Mouse (Mus musculus): ENCODE measurements around the gene Sp1. TPM values are rescaled to one million over a fixed set of nuclear protein-coding genes. Genes with fewer than 3 reads are reported as not detected.

The Sp1 gene
- polyA plus RNA-seq, 1 experiment from 2014 or later = 4.7 TPM

DNA sequence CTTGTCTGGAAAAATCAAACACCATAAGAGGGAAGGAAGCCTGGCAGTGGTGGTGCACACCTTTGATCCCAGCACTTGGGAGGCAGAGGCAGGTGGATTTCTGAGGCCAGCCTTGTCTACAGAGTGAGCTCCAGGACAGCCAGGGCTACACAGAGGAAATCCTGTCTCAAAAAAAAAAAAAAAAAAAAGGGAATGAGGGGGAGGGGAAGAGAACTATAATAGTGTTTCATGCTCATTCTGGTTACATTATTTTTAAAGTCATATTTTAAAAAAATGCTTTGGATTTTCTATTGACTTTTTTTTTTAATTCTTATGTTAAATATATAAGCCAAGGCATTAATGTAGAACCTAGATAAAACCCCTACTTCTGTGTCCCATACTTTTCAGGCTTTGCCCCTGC lies 7.7 kb downstream of the Sp1 start:
- H3K27me3 ChIP-seq (ENCODE audit: control insufficient read depth, insufficient read depth, low read length) = no peaks in the 10 kb centered on the region
- no peaks in the 10 kb centered on the region for H3K9me3 ChIP-seq (ENCODE audit: control insufficient read depth, low read length)
- 0 out of 2 replicates have a peak, but pooled peaks cover 3% of the 10 kb centered on the region for H3K4me1 ChIP-seq (replicated peaks; ENCODE audit: control insufficient read depth, insufficient read depth)
- no peak overlapping the region for H3K4me2 ChIP-seq (replicated peaks; ENCODE audit: low read depth)
- H3K27ac ChIP-seq (replicated peaks) = no peak overlapping the region
- H3K9ac ChIP-seq (ENCODE audit: low read length) = no peak overlapping the region
- no peak for TF ChIP-seq CTCF (IDR thresholded peaks at IDR 0.05; ENCODE audit: low read depth)
- TF ChIP-seq EP300 (optimal IDR thresholded peaks at IDR 0.05) = no peak
- H3K4me3 ChIP-seq (ENCODE audit: low read depth, low read length) = no peak overlapping the region
- no peak for DNase-seq (ENCODE audit: low spot score)
- peaks cover 15% of the 10 kb centered on the region for H3K36me3 ChIP-seq (ENCODE audit: control insufficient read depth, insufficient read depth, low read length)
- no peak for ATAC-seq (ENCODE audit: low FRiP score, low TSS enrichment)

DNA sequence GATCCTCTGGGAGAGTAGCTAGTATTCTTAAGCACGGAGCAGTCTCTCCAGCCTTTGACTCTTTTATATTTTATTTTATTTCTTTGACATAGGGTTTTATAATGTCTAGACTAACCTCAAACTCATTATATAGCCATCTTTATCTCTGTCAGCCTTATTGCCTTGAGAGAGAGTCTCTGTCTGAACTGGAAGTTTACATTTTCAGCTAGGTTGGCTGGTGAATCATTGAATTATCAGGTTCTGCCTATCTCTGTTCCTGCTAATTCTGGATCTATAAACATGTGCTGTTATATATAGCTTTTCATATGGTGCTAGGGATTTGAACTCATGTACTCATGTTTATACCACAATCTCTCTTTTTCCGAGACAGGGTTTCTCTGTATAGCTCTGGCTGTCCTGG lies 11.6 kb downstream of the Sp1 start:
- no peaks in the 10 kb centered on the region for H3K9me3 ChIP-seq (ENCODE audit: control insufficient read depth, low read length)
- H3K4me3 ChIP-seq (ENCODE audit: low read depth, low read length) = no peak overlapping the region
- no peak for ATAC-seq (ENCODE audit: low FRiP score, low TSS enrichment)
- no peak overlapping the region for H3K4me2 ChIP-seq (replicated peaks; ENCODE audit: low read depth)
- TF ChIP-seq CTCF (IDR thresholded peaks at IDR 0.05; ENCODE audit: low read depth) (no peak), EP300 (optimal IDR thresholded peaks at IDR 0.05) (no peak)
- 83% methylated on average over 2 of the region's 2 CpGs for WGBS
- H3K36me3 ChIP-seq (ENCODE audit: control insufficient read depth, insufficient read depth, low read length) = no peaks in the 10 kb centered on the region
- H3K27me3 ChIP-seq (ENCODE audit: control insufficient read depth, insufficient read depth, low read length) = no peaks in the 10 kb centered on the region
- H3K27ac ChIP-seq (replicated peaks) = no peak overlapping the region
- no peak for DNase-seq (ENCODE audit: low spot score)
- H3K4me1 ChIP-seq (replicated peaks; ENCODE audit: control insufficient read depth, insufficient read depth) = no peaks in the 10 kb centered on the region
- no peak overlapping the region for H3K9ac ChIP-seq (ENCODE audit: low read length)

DNA sequence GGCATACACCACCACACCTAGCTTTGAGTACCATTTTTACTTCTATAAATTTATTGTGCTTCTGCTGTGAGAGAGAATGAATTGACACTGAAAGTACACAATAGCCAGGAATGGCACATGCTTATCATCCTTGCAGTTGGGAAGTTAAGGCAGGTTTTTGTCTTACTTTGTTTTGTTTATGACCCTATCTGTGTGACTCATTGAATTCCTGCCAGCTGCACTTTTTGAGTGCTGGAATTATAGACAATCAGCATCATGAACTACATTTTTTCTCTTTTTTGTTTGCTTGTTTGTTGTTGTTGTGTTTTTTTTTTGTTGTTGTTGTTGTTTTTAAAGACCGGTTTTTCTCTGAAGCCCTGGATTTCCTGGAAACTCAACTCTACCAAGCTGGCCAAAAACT lies 15.0 kb downstream of the Sp1 start:
- DNase-seq (ENCODE audit: low spot score) (no peak), ATAC-seq (ENCODE audit: low FRiP score, low TSS enrichment) (no peak)
- Histone ChIP-seq H3K4me2 (replicated peaks; ENCODE audit: low read depth) (no peak overlapping the region), H3K27ac (replicated peaks) (no peak overlapping the region), H3K9me3 (ENCODE audit: control insufficient read depth, low read length) (no peaks in the 10 kb centered on the region), H3K36me3 (ENCODE audit: control insufficient read depth, insufficient read depth, low read length) (no peaks in the 10 kb centered on the region), H3K9ac (ENCODE audit: low read length) (no peak overlapping the region), H3K4me1 (replicated peaks; ENCODE audit: control insufficient read depth, insufficient read depth) (no peaks in the 10 kb centered on the region), H3K4me3 (ENCODE audit: low read depth, low read length) (no peak overlapping the region), H3K27me3 (ENCODE audit: control insufficient read depth, insufficient read depth, low read length) (no peaks in the 10 kb centered on the region)
- TF ChIP-seq EP300 (optimal IDR thresholded peaks at IDR 0.05) = no peak
- TF ChIP-seq CTCF (IDR thresholded peaks at IDR 0.05; ENCODE audit: low read depth) = no peak
- WGBS = 40% methylated on average over 1 of the region's 1 CpGs

DNA sequence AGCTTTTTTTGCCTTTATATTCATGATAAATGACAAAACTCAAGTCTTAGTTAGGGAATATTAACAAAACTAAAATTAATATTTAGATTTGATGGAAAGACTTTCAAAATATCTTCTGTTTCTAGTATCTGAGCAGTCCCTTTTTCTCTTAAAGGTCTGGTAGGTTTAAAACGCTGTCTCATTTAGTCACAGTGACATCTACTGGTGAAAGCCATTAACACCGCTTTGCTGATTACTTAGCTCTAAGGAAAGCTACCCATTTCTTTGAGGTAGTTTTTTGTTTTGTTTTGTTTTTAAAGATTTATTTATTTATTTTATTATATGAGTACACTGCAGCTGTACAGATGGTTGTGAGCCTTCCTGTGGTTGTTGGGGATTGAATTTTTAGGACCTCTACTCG lies 15.5 kb downstream of the Sp1 start:
- no peaks in the 10 kb centered on the region for H3K36me3 ChIP-seq (ENCODE audit: control insufficient read depth, insufficient read depth, low read length)
- 55% methylated on average over 3 of the region's 3 CpGs for WGBS
- ATAC-seq (ENCODE audit: low FRiP score, low TSS enrichment) (0 out of 2 replicates have a peak, but pooled peaks have one; percentile 56), DNase-seq (ENCODE audit: low spot score) (no peak)
- H3K4me2 ChIP-seq (replicated peaks; ENCODE audit: low read depth) = no peak overlapping the region
- no peak overlapping the region for H3K9ac ChIP-seq (ENCODE audit: low read length)
- no peak overlapping the region for H3K27ac ChIP-seq (replicated peaks)
- H3K9me3 ChIP-seq (ENCODE audit: control insufficient read depth, low read length) = no peaks in the 10 kb centered on the region
- H3K4me3 ChIP-seq (ENCODE audit: low read depth, low read length) = no peak overlapping the region
- H3K27me3 ChIP-seq (ENCODE audit: control insufficient read depth, insufficient read depth, low read length) = no peaks in the 10 kb centered on the region
- H3K4me1 ChIP-seq (replicated peaks; ENCODE audit: control insufficient read depth, insufficient read depth) = no peaks in the 10 kb centered on the region
- no peak for TF ChIP-seq EP300 (optimal IDR thresholded peaks at IDR 0.05)
- peak; percentile 83 for TF ChIP-seq CTCF (IDR thresholded peaks at IDR 0.05; ENCODE audit: low read depth)

DNA sequence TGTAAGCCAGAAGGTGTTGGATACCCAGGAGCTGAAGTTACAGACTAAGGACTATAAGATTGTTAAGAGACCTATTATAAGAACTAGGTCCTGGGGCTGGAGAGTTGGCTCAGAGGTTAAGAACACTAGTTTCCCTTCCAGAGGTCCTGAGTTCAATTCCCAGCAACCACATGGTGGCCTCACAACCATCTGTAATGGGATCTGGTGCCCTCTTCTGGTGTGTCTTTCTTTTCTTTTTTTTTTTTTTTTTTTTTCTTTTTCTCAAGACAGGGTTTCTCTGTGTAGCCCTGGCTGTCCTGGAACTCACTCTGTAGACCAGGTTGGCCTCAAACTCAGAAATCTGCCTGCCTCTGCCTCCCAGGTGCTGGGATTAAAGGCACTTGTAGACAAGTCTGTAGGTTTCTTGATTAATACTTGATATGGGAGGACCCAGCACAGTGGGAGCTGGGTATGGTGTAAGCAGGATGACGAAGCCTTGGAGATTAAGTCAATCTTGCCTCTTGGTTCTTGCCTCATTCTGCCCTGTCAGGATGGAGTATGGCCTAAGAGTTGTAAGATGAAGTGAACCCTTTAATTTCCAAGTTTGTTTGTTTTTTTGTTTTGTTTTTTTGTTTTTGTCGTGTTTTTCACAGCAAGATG lies 17.8 kb downstream of the Sp1 start:
- Histone ChIP-seq H3K27ac (replicated peaks) (no peak overlapping the region), H3K4me2 (replicated peaks; ENCODE audit: low read depth) (no peak overlapping the region), H3K27me3 (ENCODE audit: control insufficient read depth, insufficient read depth, low read length) (no peaks in the 10 kb centered on the region), H3K36me3 (ENCODE audit: control insufficient read depth, insufficient read depth, low read length) (no peaks in the 10 kb centered on the region), H3K4me1 (replicated peaks; ENCODE audit: control insufficient read depth, insufficient read depth) (no peaks in the 10 kb centered on the region), H3K9me3 (ENCODE audit: control insufficient read depth, low read length) (no peaks in the 10 kb centered on the region), H3K9ac (ENCODE audit: low read length) (no peak overlapping the region), H3K4me3 (ENCODE audit: low read depth, low read length) (no peak overlapping the region)
- ATAC-seq (ENCODE audit: low FRiP score, low TSS enrichment) (no peak), DNase-seq (ENCODE audit: low spot score) (no peak)
- 95% methylated on average over 2 of the region's 2 CpGs for WGBS
- no peak for TF ChIP-seq EP300 (optimal IDR thresholded peaks at IDR 0.05)

DNA sequence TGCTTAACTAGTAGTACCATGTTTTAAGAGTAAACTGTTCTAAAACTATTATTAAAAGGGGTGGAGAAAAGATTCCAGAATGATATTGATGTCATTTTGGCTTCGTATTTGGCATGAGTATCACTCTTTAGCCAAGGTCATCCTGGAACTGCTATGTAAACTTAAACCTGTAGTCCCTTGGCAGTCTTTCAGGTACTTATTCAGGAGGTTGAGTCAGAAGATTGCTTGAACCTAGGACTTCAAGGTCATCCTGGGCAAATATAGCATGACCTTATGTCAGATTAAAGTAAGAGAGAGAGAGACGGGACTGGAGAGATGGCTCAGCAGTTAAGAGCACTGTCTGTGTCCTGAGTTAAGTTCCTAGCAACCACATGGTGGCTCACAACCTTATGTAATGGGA lies 18.7 kb downstream of the Sp1 start:
- Histone ChIP-seq H3K27me3 (ENCODE audit: control insufficient read depth, insufficient read depth, low read length) (no peaks in the 10 kb centered on the region), H3K9me3 (ENCODE audit: control insufficient read depth, low read length) (no peaks in the 10 kb centered on the region), H3K4me3 (ENCODE audit: low read depth, low read length) (no peak overlapping the region), H3K27ac (replicated peaks) (no peak overlapping the region), H3K36me3 (ENCODE audit: control insufficient read depth, insufficient read depth, low read length) (no peaks in the 10 kb centered on the region), H3K4me1 (replicated peaks; ENCODE audit: control insufficient read depth, insufficient read depth) (no peaks in the 10 kb centered on the region), H3K9ac (ENCODE audit: low read length) (no peak overlapping the region), H3K4me2 (replicated peaks; ENCODE audit: low read depth) (no peak overlapping the region)
- no peak for ATAC-seq (ENCODE audit: low FRiP score, low TSS enrichment)
- WGBS = 80% methylated on average over 2 of the region's 2 CpGs
- DNase-seq (ENCODE audit: low spot score) = no peak
- TF ChIP-seq CTCF (IDR thresholded peaks at IDR 0.05; ENCODE audit: low read depth) (no peak), EP300 (optimal IDR thresholded peaks at IDR 0.05) (no peak)

Measured in stomach, postnatal 0 days (tissue).